In genomic region chr1:187722016-187722415, GRCm38 (mm10) we compare ENCODE assay signal across 17 mouse cellular contexts.
"Had no signal": no experiment of that assay in that cellular context is flagged by ENCODE, and none has a peak within 500 bp of the region (broad histone marks: within the 10 kb centered on the region; RNA-seq: fewer than 3 reads in every experiment).

No protein-coding gene starts in this region.

- H3K9ac ChIP-seq: liver, postnatal 0 days; lung, embryonic 15.5 days; midbrain, embryonic 12.5 days; neural tube, embryonic 12.5 days; stomach, embryonic 15.5 days had no signal

- H3K27ac ChIP-seq: lung, embryonic 15.5 days; macrophage; midbrain, embryonic 12.5 days; neural tube, embryonic 12.5 days; stomach, embryonic 15.5 days; stomach, postnatal 0 days had no signal

- H3K9me3 ChIP-seq: lung, embryonic 15.5 days; midbrain, embryonic 12.5 days; neural tube, embryonic 12.5 days; stomach, embryonic 15.5 days had no signal

- H3K4me1 ChIP-seq: lung, embryonic 15.5 days; megakaryocyte, embryonic 14.5 days; stomach, embryonic 15.5 days had no signal

- H3K27me3 ChIP-seq: lung, embryonic 15.5 days; megakaryocyte, embryonic 14.5 days; midbrain, embryonic 12.5 days; neural tube, embryonic 12.5 days; stomach, embryonic 15.5 days had no signal

- DNase-seq: liver, postnatal 0 days; lung, adult 2 months; lung, postnatal 14 days; lung, postnatal 36 days; midbrain, embryonic 14.5 days; right cerebral cortex, postnatal 14 days; thymus, adult 2 months; thymus, postnatal 25 days; thymus, postnatal 4 days had no signal

- H3K4me3 ChIP-seq: lung, embryonic 15.5 days; megakaryocyte, embryonic 14.5 days; midbrain, embryonic 12.5 days; neural tube, embryonic 12.5 days; stomach, embryonic 15.5 days had no signal

- ATAC-seq: liver, postnatal 0 days; lung, postnatal 0 days had no signal

- H3K4me2 ChIP-seq: lung, embryonic 15.5 days; midbrain, embryonic 12.5 days; neural tube, embryonic 12.5 days; stomach, embryonic 15.5 days had no signal

- H3K36me3 ChIP-seq: lung, embryonic 15.5 days; midbrain, embryonic 12.5 days; neural tube, embryonic 12.5 days; stomach, embryonic 15.5 days had no signal
